Mouse (Mus musculus): Measurements from ENCODE around the gene Gm45261. TPM values are rescaled to one million over a fixed set of nuclear protein-coding genes. Genes with fewer than 3 reads are reported as not detected.

The Gm45261 gene
- polyA plus RNA-seq (2012; rRNA removed), result not detected in 2 replicates

- no peaks in the 10 kb centered on the region for H3K4me1 ChIP-seq (ENCODE audit: control insufficient read depth, insufficient read depth, low read length)
- H3K27me3 ChIP-seq (ENCODE audit: control insufficient read depth, insufficient read depth, low read length), result no peaks in the 10 kb centered on the region
- TF ChIP-seq CTCF (IDR thresholded peaks at IDR 0.05; ENCODE audit: control insufficient read depth, insufficient read depth, insufficient replicate concordance, low read depth, low read length), result no peak
- no peak for TF ChIP-seq POLR2A (IDR thresholded peaks at IDR 0.05; ENCODE audit: control insufficient read depth, low read depth, low read length)
- no peak within 1 kb of the TSS for H3K27ac ChIP-seq (ENCODE audit: control insufficient read depth, insufficient read depth, low read depth, low read length)
- H3K4me3 ChIP-seq (ENCODE audit: control insufficient read depth, low read depth, low read length), result no peak within 1 kb of the TSS
- H3K36me3 ChIP-seq (ENCODE audit: control insufficient read depth, insufficient read depth, low read length), result no peaks in the 10 kb centered on the region
Observed at GRCm38 (mm10) chr1:80461348-80461747, at the start of gene Gm45261. TSS of gene Gm45261 (minus strand) at chr1:80461448.

GRCm38 (mm10) chr1:80504757-80505156 lies 43.5 kb upstream of the Gm45261 start:
- TF ChIP-seq POLR2A (IDR thresholded peaks at IDR 0.05; ENCODE audit: control insufficient read depth, low read depth, low read length) (no peak), CTCF (IDR thresholded peaks at IDR 0.05; ENCODE audit: control insufficient read depth, insufficient read depth, insufficient replicate concordance, low read depth, low read length) (no peak)

GRCm38 (mm10) chr1:80504081-80504480 lies 42.8 kb upstream of the Gm45261 start:
- Histone ChIP-seq H3K27ac (ENCODE audit: control insufficient read depth, insufficient read depth, low read depth, low read length) (no peak overlapping the region), H3K27me3 (ENCODE audit: control insufficient read depth, insufficient read depth, low read length) (no peaks in the 10 kb centered on the region), H3K4me1 (ENCODE audit: control insufficient read depth, insufficient read depth, low read length) (no peaks in the 10 kb centered on the region), H3K36me3 (ENCODE audit: control insufficient read depth, insufficient read depth, low read length) (no peaks in the 10 kb centered on the region), H3K4me3 (ENCODE audit: control insufficient read depth, low read depth, low read length) (no peak overlapping the region)
- no peak for TF ChIP-seq CTCF (IDR thresholded peaks at IDR 0.05; ENCODE audit: control insufficient read depth, insufficient read depth, insufficient replicate concordance, low read depth, low read length)
- TF ChIP-seq POLR2A (IDR thresholded peaks at IDR 0.05; ENCODE audit: control insufficient read depth, low read depth, low read length), result no peak

More at GRCm38 (mm10) chr1:80504757-80505156, 43.5 kb upstream of the Gm45261 start:
- no peaks in the 10 kb centered on the region for H3K4me1 ChIP-seq (ENCODE audit: control insufficient read depth, insufficient read depth, low read length)
- H3K36me3 ChIP-seq (ENCODE audit: control insufficient read depth, insufficient read depth, low read length), result no peaks in the 10 kb centered on the region
- no peaks in the 10 kb centered on the region for H3K27me3 ChIP-seq (ENCODE audit: control insufficient read depth, insufficient read depth, low read length)
- no peak overlapping the region for H3K27ac ChIP-seq (ENCODE audit: control insufficient read depth, insufficient read depth, low read depth, low read length)
- no peak overlapping the region for H3K4me3 ChIP-seq (ENCODE audit: control insufficient read depth, low read depth, low read length)

- TF ChIP-seq CTCF (IDR thresholded peaks at IDR 0.05; ENCODE audit: control insufficient read depth, insufficient read depth, insufficient replicate concordance, low read depth, low read length), result no peak
- TF ChIP-seq POLR2A (IDR thresholded peaks at IDR 0.05; ENCODE audit: control insufficient read depth, low read depth, low read length), result no peak
- H3K4me3 ChIP-seq (ENCODE audit: control insufficient read depth, low read depth, low read length), result no peak overlapping the region
- no peaks in the 10 kb centered on the region for H3K4me1 ChIP-seq (ENCODE audit: control insufficient read depth, insufficient read depth, low read length)
- H3K27me3 ChIP-seq (ENCODE audit: control insufficient read depth, insufficient read depth, low read length), result no peaks in the 10 kb centered on the region
- H3K27ac ChIP-seq (ENCODE audit: control insufficient read depth, insufficient read depth, low read depth, low read length), result no peak overlapping the region
- H3K36me3 ChIP-seq (ENCODE audit: control insufficient read depth, insufficient read depth, low read length), result no peaks in the 10 kb centered on the region
Observed at GRCm38 (mm10) chr1:80502456-80503165, 41.4 kb upstream of the Gm45261 start.

- no peaks in the 10 kb centered on the region for H3K36me3 ChIP-seq (ENCODE audit: control insufficient read depth, insufficient read depth, low read length)
- TF ChIP-seq POLR2A (IDR thresholded peaks at IDR 0.05; ENCODE audit: control insufficient read depth, low read depth, low read length) (no peak), CTCF (IDR thresholded peaks at IDR 0.05; ENCODE audit: control insufficient read depth, insufficient read depth, insufficient replicate concordance, low read depth, low read length) (no peak)
- no peaks in the 10 kb centered on the region for H3K4me1 ChIP-seq (ENCODE audit: control insufficient read depth, insufficient read depth, low read length)
- H3K4me3 ChIP-seq (ENCODE audit: control insufficient read depth, low read depth, low read length), result no peak overlapping the region
- no peaks in the 10 kb centered on the region for H3K27me3 ChIP-seq (ENCODE audit: control insufficient read depth, insufficient read depth, low read length)
- no peak overlapping the region for H3K27ac ChIP-seq (ENCODE audit: control insufficient read depth, insufficient read depth, low read depth, low read length)
Observed at GRCm38 (mm10) chr1:80499264-80499663, 38.0 kb upstream of the Gm45261 start.

- TF ChIP-seq CTCF (IDR thresholded peaks at IDR 0.05; ENCODE audit: control insufficient read depth, insufficient read depth, insufficient replicate concordance, low read depth, low read length), result no peak
- Histone ChIP-seq H3K4me1 (ENCODE audit: control insufficient read depth, insufficient read depth, low read length) (no peaks in the 10 kb centered on the region), H3K27ac (ENCODE audit: control insufficient read depth, insufficient read depth, low read depth, low read length) (no peak overlapping the region), H3K27me3 (ENCODE audit: control insufficient read depth, insufficient read depth, low read length) (no peaks in the 10 kb centered on the region), H3K36me3 (ENCODE audit: control insufficient read depth, insufficient read depth, low read length) (no peaks in the 10 kb centered on the region), H3K4me3 (ENCODE audit: control insufficient read depth, low read depth, low read length) (no peak overlapping the region)
Observed at GRCm38 (mm10) chr1:80496360-80496759, 35.1 kb upstream of the Gm45261 start.

- no peaks in the 10 kb centered on the region for H3K27me3 ChIP-seq (ENCODE audit: control insufficient read depth, insufficient read depth, low read length)
- H3K4me3 ChIP-seq (ENCODE audit: control insufficient read depth, low read depth, low read length), result no peak overlapping the region
- H3K36me3 ChIP-seq (ENCODE audit: control insufficient read depth, insufficient read depth, low read length), result no peaks in the 10 kb centered on the region
- TF ChIP-seq CTCF (IDR thresholded peaks at IDR 0.05; ENCODE audit: control insufficient read depth, insufficient read depth, insufficient replicate concordance, low read depth, low read length) (no peak), POLR2A (IDR thresholded peaks at IDR 0.05; ENCODE audit: control insufficient read depth, low read depth, low read length) (no peak)
- no peak overlapping the region for H3K27ac ChIP-seq (ENCODE audit: control insufficient read depth, insufficient read depth, low read depth, low read length)
- no peaks in the 10 kb centered on the region for H3K4me1 ChIP-seq (ENCODE audit: control insufficient read depth, insufficient read depth, low read length)
Observed at GRCm38 (mm10) chr1:80483419-80483818, 22.2 kb upstream of the Gm45261 start.

Measured in testis, adult 2 months (tissue).